Mouse (Mus musculus): ENCODE measurements around the gene 4933417A18Rik. TPM values are rescaled to one million over a fixed set of nuclear protein-coding genes. Genes with fewer than 3 reads are reported as not detected.
"Not testable (repeated sequence)": the region's sequence is repeated elsewhere in the genome, so short reads cannot be mapped to it uniquely, and the experiment has no call there.

4933417A18Rik gene
- polyA plus RNA-seq, 1 experiment, result not detected

DNA sequence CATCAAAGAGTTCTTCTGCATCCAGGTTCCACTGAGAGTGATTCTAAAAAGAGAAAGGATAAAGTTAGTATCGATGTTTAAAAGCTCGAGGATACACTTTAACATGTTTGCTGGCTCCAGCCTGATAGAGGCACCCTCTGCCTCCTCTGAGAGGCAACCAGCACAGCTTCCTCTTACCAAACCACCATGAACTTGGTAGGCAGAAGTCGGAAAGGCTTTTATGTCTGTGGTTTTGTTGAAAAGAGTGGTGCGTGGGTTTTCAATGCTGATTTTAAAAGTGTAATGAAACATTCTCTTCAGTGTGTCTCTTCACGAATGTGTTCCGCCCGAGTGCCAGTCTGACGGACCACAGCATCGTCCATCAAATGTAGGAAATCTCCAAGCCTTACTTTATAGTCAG lies 9.6 kb upstream of the 4933417A18Rik start:
- TF ChIP-seq MYOG (IDR thresholded peaks at IDR 0.05; ENCODE audit: control insufficient read depth, extremely low read depth, insufficient read length), result no peak
- Histone ChIP-seq H3K79me3 (ENCODE audit: low read depth) (no peaks in the 10 kb centered on the region), H3K27me3 (ENCODE audit: control insufficient read depth, insufficient read depth, insufficient read length) (no peaks in the 10 kb centered on the region)

DNA sequence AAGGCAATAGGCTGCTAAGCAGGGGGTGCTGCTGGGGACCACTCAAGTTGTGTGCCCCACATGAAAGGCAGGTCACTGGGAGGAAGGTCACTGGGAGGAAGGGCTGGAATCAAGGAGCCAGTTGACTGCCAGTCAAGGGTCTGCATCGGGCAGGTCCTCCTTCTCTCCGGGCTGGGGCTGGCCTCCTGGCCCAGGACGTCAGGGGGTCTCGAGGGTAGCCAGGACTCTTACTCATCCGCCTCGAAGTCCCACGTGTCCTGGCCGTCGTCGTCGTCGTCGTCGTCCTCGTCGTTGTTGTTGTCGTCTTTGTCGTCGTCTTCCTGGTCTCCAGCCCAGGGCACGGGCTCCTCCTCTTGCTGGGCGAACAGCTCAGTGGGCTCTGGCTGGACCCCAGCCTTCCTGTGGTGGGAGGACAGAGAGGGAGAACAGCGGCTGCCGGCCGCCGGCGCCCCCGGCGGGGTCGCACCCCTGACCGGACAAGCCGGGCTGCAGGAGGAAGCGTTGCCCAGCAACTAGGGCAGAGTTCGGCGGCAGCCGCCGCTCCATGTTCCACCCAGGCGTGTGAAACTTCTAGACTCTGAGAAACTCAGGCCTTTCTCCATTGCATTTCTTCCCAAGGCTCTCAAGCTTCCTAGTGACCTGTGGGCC lies 7.6 kb upstream of the 4933417A18Rik start:
- H3ac ChIP-seq (ENCODE audit: control insufficient read depth, insufficient read length, low read depth), result no peak overlapping the region
- no peaks in the 10 kb centered on the region for H3K79me2 ChIP-seq (ENCODE audit: control insufficient read depth, insufficient read depth)
- TF ChIP-seq MYOD1 (IDR thresholded peaks at IDR 0.05; ENCODE audit: control insufficient read depth, insufficient read length, low read depth), result no peak
- no peak for TF ChIP-seq MYOG (IDR thresholded peaks at IDR 0.05; ENCODE audit: control insufficient read depth, extremely low read depth, insufficient read length)
- no peak for TF ChIP-seq CTCF (IDR thresholded peaks at IDR 0.05; ENCODE audit: control insufficient read depth, insufficient read depth, insufficient read length)
- TF ChIP-seq CEBPB (IDR thresholded peaks at IDR 0.05; ENCODE audit: low read depth), result no peak
- no peak for TF ChIP-seq USF1 (IDR thresholded peaks at IDR 0.05; ENCODE audit: low read depth)
- TF ChIP-seq FOSL1 (IDR thresholded peaks at IDR 0.05; ENCODE audit: insufficient read depth, low read length, poor library complexity, severe bottlenecking), result no peak
- no peak for TF ChIP-seq MAX (IDR thresholded peaks at IDR 0.05)
- no peaks in the 10 kb centered on the region for H3K27me3 ChIP-seq (ENCODE audit: control insufficient read depth, insufficient read depth, insufficient read length)
- H3K4me3 ChIP-seq (ENCODE audit: insufficient read depth, poor library complexity, severe bottlenecking), result no peak overlapping the region
- H3K36me3 ChIP-seq (ENCODE audit: control insufficient read depth, insufficient read depth), result no peaks in the 10 kb centered on the region
- H3K79me3 ChIP-seq (ENCODE audit: low read depth), result no peaks in the 10 kb centered on the region

More for the DNA sequence above, 9.6 kb upstream of the 4933417A18Rik start:
- H3ac ChIP-seq (ENCODE audit: control insufficient read depth, insufficient read length, low read depth), result no peak overlapping the region
- no peak overlapping the region for H3K4me3 ChIP-seq (ENCODE audit: insufficient read depth, poor library complexity, severe bottlenecking)
- H3K79me2 ChIP-seq (ENCODE audit: control insufficient read depth, insufficient read depth), result no peaks in the 10 kb centered on the region
- H3K36me3 ChIP-seq (ENCODE audit: control insufficient read depth, insufficient read depth), result no peaks in the 10 kb centered on the region

- Histone ChIP-seq H3K27me3 (ENCODE audit: control insufficient read depth, insufficient read depth, insufficient read length) (peaks cover 7% of the 10 kb centered on the region), H3K36me3 (ENCODE audit: control insufficient read depth, insufficient read depth) (no peaks in the 10 kb centered on the region), H3ac (ENCODE audit: control insufficient read depth, insufficient read length, low read depth) (no peak overlapping the region), H3K79me2 (ENCODE audit: control insufficient read depth, insufficient read depth) (no peaks in the 10 kb centered on the region), H3K4me3 (ENCODE audit: insufficient read depth, poor library complexity, severe bottlenecking) (no peak overlapping the region), H3K79me3 (ENCODE audit: low read depth) (no peaks in the 10 kb centered on the region)
- TF ChIP-seq CTCF (IDR thresholded peaks at IDR 0.05; ENCODE audit: control insufficient read depth, insufficient read depth, insufficient read length) (no peak), FOSL1 (IDR thresholded peaks at IDR 0.05; ENCODE audit: insufficient read depth, low read length, poor library complexity, severe bottlenecking) (no peak), MAX (IDR thresholded peaks at IDR 0.05) (no peak), CEBPB (IDR thresholded peaks at IDR 0.05; ENCODE audit: low read depth) (no peak), MYOD1 (IDR thresholded peaks at IDR 0.05; ENCODE audit: control insufficient read depth, insufficient read length, low read depth) (no peak)
Measured at GRCm38 (mm10) chr13:34934931-34935644, 10.9 kb downstream of the 4933417A18Rik start.

DNA sequence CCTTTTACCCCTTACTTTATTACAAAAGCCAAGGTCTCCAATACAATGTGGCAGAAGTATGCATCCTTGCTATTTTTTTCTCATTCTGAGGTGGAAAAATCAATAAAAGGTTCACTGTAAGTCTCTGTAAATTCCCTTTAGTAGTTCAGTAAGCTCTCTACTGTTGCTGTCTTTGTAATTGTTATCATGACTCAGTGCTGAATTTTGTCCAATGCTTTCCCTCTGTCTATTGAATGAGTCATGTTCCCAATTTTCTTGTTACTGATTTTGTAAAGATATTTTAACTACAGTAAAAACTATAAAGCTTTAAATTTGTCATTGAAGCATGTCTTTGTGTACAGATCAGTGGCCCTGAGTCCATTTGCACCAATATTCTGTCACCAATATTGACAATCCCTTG lies 18.2 kb downstream of the 4933417A18Rik start:
- Histone ChIP-seq H3K79me3 (ENCODE audit: low read depth) (no peaks in the 10 kb centered on the region), H3K4me3 (ENCODE audit: insufficient read depth, poor library complexity, severe bottlenecking) (no peak overlapping the region), H3K36me3 (ENCODE audit: control insufficient read depth, insufficient read depth) (no peaks in the 10 kb centered on the region), H3K79me2 (ENCODE audit: control insufficient read depth, insufficient read depth) (no peaks in the 10 kb centered on the region), H3K27me3 (ENCODE audit: control insufficient read depth, insufficient read depth, insufficient read length) (no peaks in the 10 kb centered on the region), H3ac (ENCODE audit: control insufficient read depth, insufficient read length, low read depth) (no peak overlapping the region)
- TF ChIP-seq CEBPB (IDR thresholded peaks at IDR 0.05; ENCODE audit: low read depth) (no peak), MAX (IDR thresholded peaks at IDR 0.05) (no peak), MYOG (IDR thresholded peaks at IDR 0.05; ENCODE audit: control insufficient read depth, extremely low read depth, insufficient read length) (no peak), CTCF (IDR thresholded peaks at IDR 0.05; ENCODE audit: control insufficient read depth, insufficient read depth, insufficient read length) (no peak), USF1 (IDR thresholded peaks at IDR 0.05; ENCODE audit: low read depth) (no peak), MYOD1 (IDR thresholded peaks at IDR 0.05; ENCODE audit: control insufficient read depth, insufficient read length, low read depth) (no peak), FOSL1 (IDR thresholded peaks at IDR 0.05; ENCODE audit: insufficient read depth, low read length, poor library complexity, severe bottlenecking) (no peak)

- not testable (repeated sequence) for H3ac ChIP-seq (ENCODE audit: control insufficient read depth, insufficient read length, low read depth); H3K36me3 ChIP-seq (ENCODE audit: control insufficient read depth, insufficient read depth); H3K79me2 ChIP-seq (ENCODE audit: control insufficient read depth, insufficient read depth); H3K79me3 ChIP-seq (ENCODE audit: low read depth); H3K27me3 ChIP-seq (ENCODE audit: control insufficient read depth, insufficient read depth, insufficient read length); H3K4me3 ChIP-seq (ENCODE audit: insufficient read depth, poor library complexity, severe bottlenecking)
Measured at GRCm38 (mm10) chr13:34951437-34951836, 27.2 kb downstream of the 4933417A18Rik start.

DNA sequence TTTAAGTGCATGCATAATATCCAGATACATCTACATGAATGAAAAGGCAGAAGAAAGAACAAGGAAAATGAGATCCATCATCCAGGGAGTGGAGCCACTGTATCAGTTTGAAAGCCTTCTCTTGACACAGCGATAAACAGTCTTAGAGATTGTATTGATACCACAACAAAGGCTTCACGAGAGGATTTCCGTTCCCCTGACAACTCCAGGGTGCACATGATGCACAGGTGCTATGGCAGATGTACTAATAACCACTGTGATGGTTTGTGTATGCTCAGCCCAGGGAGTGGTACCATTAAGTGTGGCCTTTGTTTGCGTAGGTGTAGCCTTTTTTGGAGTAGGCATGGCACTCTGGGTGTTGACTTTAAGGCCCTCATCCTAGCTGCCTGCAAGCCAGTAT lies 32.7 kb downstream of the 4933417A18Rik start:
- no peaks in the 10 kb centered on the region for H3K79me2 ChIP-seq (ENCODE audit: control insufficient read depth, insufficient read depth)
- peaks cover 14% of the 10 kb centered on the region for H3K27me3 ChIP-seq (ENCODE audit: control insufficient read depth, insufficient read depth, insufficient read length)
- no peaks in the 10 kb centered on the region for H3K79me3 ChIP-seq (ENCODE audit: low read depth)
- TF ChIP-seq MYOG (IDR thresholded peaks at IDR 0.05; ENCODE audit: control insufficient read depth, extremely low read depth, insufficient read length) (no peak), MAX (IDR thresholded peaks at IDR 0.05) (no peak), FOSL1 (IDR thresholded peaks at IDR 0.05; ENCODE audit: insufficient read depth, low read length, poor library complexity, severe bottlenecking) (no peak), CTCF (IDR thresholded peaks at IDR 0.05; ENCODE audit: control insufficient read depth, insufficient read depth, insufficient read length) (no peak), MYOD1 (IDR thresholded peaks at IDR 0.05; ENCODE audit: control insufficient read depth, insufficient read length, low read depth) (no peak), USF1 (IDR thresholded peaks at IDR 0.05; ENCODE audit: low read depth) (no peak), CEBPB (IDR thresholded peaks at IDR 0.05; ENCODE audit: low read depth) (no peak)
- H3ac ChIP-seq (ENCODE audit: control insufficient read depth, insufficient read length, low read depth), result no peak overlapping the region
- no peaks in the 10 kb centered on the region for H3K36me3 ChIP-seq (ENCODE audit: control insufficient read depth, insufficient read depth)
- H3K4me3 ChIP-seq (ENCODE audit: insufficient read depth, poor library complexity, severe bottlenecking), result no peak overlapping the region

GRCm38 (mm10) chr13:34958158-34958557 lies 33.9 kb downstream of the 4933417A18Rik start:
- H3K79me2 ChIP-seq (ENCODE audit: control insufficient read depth, insufficient read depth); H3K79me3 ChIP-seq (ENCODE audit: low read depth); H3ac ChIP-seq (ENCODE audit: control insufficient read depth, insufficient read length, low read depth); H3K36me3 ChIP-seq (ENCODE audit: control insufficient read depth, insufficient read depth); H3K4me3 ChIP-seq (ENCODE audit: insufficient read depth, poor library complexity, severe bottlenecking): not testable (repeated sequence)
- H3K27me3 ChIP-seq (ENCODE audit: control insufficient read depth, insufficient read depth, insufficient read length), result peaks cover 13% of the 10 kb centered on the region
